Mouse (Mus musculus): ENCODE measurements around the gene Gm13288.
"Not testable (repeated sequence)": the region's sequence is repeated elsewhere in the genome, so short reads cannot be mapped to it uniquely, and the experiment has no call there.

The Gm13288 gene

GRCm38 (mm10) chr4:88805231-88805630 is at the start of gene Gm13288:
Gene Gm13288 (plus strand): TSS chr4:88805531.
- DNase-seq (ENCODE audit: low spot score), result not testable (repeated sequence)

DNA sequence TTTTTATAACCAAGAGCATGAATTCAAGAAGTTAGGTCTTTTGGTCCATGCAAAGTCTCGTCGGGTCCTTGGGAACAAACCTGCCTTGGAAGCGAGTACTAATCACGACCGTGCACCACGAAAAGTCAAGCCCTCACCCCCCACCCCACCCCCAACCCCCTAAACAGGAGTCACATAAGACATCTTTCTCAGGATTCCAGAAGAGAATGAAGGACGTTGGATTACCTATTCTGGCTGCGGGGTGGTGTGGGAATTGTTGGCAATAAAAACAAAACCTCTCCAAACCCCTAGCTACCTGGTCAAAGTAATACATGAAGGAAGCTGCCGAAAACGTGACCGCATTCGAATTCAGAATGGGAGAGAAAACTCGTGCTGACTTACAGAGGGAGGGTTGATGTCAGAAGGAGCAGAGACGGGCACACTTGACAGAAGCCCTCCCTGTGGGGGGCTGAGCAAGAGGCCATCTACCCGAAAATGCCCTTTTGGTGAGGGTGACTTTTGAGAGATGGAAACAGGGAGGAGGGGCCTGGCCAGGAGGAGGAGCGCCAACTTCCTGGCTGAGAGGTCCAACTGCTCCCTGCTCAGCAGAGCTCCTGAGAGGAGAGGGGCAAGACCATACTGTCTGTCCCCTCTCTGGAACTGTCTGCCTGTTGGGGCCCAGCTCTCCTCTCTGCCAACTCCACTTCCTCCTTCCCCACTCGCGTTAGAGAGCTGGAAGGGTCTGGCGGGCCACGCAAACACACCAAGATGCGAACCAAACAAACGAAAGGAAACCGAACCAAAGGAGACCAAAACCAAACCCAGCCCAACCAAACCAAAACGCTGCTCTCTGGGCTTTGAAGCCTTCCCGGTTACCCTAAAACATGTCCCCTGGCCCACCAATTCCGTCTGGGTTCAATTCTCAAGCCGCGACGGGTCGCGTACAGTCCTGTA is 48.5 kb upstream of the Gm13288 start:
- peak; percentile 12 for DNase-seq (ENCODE audit: low spot score)

DNA sequence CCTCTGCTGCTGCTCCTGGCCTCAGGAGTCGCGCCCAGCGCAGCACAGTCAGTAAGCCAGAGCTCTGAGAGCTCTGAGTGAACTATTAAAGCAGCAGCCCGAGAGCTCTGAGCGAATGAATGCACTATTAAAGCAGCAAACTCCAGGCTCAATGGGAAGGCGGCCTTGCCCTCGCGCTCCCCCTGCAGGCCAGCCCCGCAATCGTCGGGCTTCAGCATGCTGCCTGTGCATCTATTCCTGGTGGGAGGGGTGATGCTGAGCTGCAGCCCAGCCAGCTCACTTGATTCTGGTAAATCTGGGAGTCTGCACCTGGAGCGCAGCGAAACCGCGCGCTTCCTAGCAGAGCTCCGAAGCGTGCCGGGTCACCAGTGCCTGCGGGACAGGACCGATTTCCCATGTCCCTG is 47.7 kb upstream of the Gm13288 start:
- DNase-seq (ENCODE audit: low spot score), result peak; percentile 87

DNA sequence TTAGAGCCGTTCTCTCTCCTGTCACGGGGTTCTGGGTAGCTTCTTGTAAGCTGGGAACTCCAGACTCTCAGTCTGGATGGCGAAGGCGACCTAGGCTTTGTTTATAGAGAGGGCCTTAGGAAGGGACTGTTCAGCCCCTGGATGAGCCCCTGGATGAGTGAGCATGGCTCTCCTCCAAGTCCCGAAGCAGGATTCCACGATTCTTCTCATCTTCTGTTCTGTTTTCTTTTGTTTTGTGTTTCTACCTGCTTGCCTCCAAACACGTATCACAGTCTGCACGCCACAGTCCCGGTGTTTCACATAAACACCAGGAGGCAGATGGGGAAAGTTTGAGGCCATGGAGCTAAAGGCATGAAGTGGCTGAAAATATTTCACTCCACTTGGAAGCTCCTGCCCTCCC is 46.6 kb upstream of the Gm13288 start:
- not testable (repeated sequence) for DNase-seq (ENCODE audit: low spot score)

GRCm38 (mm10) chr4:88759610-88760268 is 45.6 kb upstream of the Gm13288 start, which contains the start of gene Gm13283:
Gene Gm13283 (plus strand): TSS chr4:88760119.
- peak; percentile 22 for DNase-seq (ENCODE audit: low spot score)

GRCm38 (mm10) chr4:88760431-88760830 is 44.9 kb upstream of the Gm13288 start:
- peak; percentile 80 for DNase-seq (ENCODE audit: low spot score)

DNA sequence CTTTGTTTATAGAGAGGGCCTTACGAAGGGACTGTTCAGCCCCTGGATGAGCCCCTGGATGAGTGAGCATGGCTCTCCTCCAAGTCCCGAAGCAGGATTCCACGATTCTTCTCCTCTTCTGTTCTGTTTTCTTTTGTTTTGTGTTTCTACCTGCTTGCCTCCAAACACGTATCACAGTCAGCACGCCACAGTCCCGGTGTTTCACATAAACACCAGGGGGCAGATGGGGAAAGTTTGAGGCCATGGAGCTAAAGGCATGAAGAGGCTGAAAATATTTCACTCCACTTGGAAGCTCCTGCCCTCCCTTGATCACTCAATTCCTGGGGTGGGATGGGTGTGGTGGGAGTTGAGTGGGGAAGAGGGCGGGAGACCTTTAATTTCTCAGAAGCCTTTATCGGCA is 43.6 kb upstream of the Gm13288 start:
- DNase-seq (ENCODE audit: low spot score), result peak; percentile 71

DNA sequence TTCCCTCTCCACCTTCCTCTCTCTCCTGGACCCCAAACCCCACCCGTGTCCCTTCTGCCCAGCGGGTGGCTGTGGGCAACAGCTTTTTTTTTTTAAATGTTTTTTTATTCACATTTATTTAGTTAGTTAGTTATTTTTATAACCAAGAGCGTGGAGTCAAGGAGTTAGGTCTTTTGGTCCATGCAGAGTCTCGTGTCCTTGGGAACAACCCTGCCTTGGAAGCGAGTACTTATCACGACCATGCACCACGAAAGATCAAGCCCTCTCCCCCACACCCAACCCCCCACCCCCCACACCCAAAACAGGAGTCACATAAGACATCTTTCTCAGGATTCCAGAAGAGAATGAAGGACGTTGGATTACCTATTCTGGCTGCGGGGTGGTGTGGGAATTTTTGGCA is 43.0 kb upstream of the Gm13288 start:
- peak; percentile 10 for DNase-seq (ENCODE audit: low spot score)

DNA sequence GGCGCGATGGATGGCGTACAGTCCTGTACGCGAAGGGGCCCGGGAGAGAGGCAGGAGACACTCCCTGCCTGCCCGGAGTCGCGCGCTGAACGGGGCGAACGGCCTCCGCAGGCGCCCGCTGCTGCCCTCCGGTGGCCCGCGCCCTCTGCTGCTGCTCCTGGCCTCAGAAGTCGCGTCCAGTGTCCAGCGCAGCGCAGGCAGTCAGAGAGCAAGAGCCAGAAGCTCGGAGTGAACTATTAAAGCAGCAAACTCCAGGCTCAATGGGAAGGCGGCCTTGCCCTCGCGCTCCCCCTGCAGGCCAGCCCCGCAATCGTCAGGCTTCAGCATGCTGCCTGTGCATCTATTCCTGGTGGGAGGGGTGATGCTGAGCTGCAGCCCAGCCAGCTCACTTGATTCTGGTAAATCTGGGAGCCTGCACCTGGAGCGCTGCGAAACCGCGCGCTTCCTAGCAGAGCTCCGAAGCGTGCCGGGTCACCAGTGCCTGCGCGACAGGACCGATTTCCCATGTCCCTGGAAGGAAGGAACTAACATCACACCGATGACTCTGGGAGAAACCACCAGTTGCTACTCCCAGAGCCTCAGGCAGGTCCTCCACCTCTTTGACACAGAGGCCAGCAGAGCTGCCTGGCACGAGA is 41.8 kb upstream of the Gm13288 start:
- peak; percentile 56 for DNase-seq (ENCODE audit: low spot score)

- not testable (repeated sequence) for DNase-seq (ENCODE audit: low spot score)
These were observed 31.8 kb upstream of the Gm13288 start, which contains the start of gene Gm13290 for GRCm38 (mm10) chr4:88773534-88773933. Gene Gm13290 (plus strand): TSS chr4:88773834.

- not testable (repeated sequence) for DNase-seq (ENCODE audit: low spot score)
These were observed 28.7 kb upstream of the Gm13288 start, which contains the start of gene Gm13289 for GRCm38 (mm10) chr4:88776622-88777021. Gene Gm13289 (plus strand): TSS chr4:88776922.

DNA sequence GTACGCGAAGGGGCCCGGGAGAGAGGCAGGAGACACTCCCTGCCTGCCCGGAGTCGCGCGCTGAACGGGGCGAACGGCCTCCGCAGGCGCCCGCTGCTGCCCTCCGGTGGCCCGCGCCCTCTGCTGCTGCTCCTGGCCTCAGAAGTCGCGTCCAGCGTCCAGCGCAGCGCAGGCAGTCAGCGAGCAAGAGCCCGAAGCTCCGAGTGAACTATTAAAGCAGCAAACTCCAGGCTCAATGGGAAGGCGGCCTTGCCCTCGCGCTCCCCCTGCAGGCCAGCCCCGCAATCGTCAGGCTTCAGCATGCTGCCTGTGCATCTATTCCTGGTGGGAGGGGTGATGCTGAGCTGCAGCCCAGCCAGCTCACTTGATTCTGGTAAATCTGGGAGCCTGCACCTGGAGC is 25.8 kb upstream of the Gm13288 start, which contains the start of gene Gm13272:
TSS of gene Gm13272 (plus strand) at position 301 of the 400 bp plus-strand sequence.
- DNase-seq (ENCODE audit: low spot score), result not testable (repeated sequence)

GRCm38 (mm10) chr4:88780320-88780719 is 25.0 kb upstream of the Gm13288 start:
- DNase-seq (ENCODE audit: low spot score), result not testable (repeated sequence)

DNA sequence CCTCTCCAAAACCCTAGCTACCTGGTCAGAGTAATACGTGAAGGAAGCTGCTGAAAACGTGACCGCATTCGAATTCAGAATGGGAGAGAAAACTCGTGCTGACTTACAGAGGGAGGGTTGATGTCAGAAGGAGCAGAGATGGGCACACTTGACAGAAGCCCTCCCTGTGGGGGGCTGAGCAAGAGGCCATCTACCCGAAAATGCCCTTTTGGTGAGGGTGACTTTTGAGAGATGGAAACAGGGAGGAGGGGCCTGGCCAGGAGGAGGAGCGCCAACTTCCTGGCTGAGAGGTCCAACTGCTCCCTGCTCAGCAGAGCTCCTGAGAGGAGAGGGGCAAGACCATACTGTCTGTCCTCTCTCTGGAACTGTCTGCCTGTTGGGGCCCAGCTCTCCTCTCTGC is 23.5 kb upstream of the Gm13288 start, which contains the start of gene Ifnz:
TSS of gene Ifnz (plus strand) at position 301 of the 400 bp plus-strand sequence.
- not testable (repeated sequence) for DNase-seq (ENCODE audit: low spot score)

DNA sequence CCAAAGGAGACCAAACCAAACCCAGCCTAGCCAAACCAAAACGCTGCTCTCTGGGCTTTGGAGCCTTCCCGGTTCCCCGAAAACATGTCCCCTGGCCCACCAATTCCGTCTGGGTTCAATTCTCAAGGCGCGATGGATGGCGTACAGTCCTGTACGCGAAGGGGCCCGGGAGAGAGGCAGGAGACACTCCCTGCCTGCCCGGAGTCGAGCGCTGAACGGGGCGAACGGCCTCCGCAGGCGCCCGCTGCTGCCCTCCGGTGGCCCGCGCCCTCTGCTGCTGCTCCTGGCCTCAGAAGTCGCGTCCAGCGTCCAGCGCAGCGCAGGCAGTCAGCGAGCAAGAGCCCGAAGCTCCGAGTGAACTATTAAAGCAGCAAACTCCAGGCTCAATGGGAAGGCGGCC is 23.0 kb upstream of the Gm13288 start:
- not testable (repeated sequence) for DNase-seq (ENCODE audit: low spot score)

GRCm38 (mm10) chr4:88785409-88785808 is 19.9 kb upstream of the Gm13288 start, which contains the start of gene Gm13276:
Gene Gm13276 (plus strand): TSS chr4:88785709.
- DNase-seq (ENCODE audit: low spot score), result not testable (repeated sequence)

DNA sequence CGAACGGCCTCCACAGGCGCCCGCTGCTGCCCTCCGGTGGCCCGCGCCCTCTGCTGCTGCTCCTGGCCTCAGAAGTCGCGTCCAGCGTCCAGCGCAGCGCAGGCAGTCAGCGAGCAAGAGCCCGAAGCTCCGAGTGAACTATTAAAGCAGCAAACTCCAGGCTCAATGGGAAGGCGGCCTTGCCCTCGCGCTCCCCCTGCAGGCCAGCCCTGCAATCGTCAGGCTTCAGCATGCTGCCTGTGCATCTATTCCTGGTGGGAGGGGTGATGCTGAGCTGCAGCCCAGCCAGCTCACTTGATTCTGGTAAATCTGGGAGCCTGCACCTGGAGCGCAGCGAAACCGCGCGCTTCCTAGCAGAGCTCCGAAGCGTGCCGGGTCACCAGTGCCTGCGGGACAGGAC is 16.9 kb upstream of the Gm13288 start, which contains the start of gene Gm13277:
TSS of gene Gm13277 (plus strand) at position 231 of the 400 bp plus-strand sequence.
- DNase-seq (ENCODE audit: low spot score), result peak; percentile 73

DNA sequence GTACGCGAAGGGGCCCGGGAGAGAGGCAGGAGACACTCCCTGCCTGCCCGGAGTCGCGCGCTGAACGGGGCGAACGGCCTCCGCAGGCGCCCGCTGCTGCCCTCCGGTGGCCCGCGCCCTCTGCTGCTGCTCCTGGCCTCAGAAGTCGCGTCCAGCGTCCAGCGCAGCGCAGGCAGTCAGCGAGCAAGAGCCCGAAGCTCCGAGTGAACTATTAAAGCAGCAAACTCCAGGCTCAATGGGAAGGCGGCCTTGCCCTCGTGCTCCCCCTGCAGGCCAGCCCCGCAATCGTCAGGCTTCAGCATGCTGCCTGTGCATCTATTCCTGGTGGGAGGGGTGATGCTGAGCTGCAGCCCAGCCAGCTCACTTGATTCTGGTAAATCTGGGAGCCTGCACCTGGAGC is 14.1 kb upstream of the Gm13288 start, which contains the start of gene Gm13278:
TSS of gene Gm13278 (plus strand) at position 301 of the 400 bp plus-strand sequence.
- DNase-seq (ENCODE audit: low spot score), result not testable (repeated sequence)

DNA sequence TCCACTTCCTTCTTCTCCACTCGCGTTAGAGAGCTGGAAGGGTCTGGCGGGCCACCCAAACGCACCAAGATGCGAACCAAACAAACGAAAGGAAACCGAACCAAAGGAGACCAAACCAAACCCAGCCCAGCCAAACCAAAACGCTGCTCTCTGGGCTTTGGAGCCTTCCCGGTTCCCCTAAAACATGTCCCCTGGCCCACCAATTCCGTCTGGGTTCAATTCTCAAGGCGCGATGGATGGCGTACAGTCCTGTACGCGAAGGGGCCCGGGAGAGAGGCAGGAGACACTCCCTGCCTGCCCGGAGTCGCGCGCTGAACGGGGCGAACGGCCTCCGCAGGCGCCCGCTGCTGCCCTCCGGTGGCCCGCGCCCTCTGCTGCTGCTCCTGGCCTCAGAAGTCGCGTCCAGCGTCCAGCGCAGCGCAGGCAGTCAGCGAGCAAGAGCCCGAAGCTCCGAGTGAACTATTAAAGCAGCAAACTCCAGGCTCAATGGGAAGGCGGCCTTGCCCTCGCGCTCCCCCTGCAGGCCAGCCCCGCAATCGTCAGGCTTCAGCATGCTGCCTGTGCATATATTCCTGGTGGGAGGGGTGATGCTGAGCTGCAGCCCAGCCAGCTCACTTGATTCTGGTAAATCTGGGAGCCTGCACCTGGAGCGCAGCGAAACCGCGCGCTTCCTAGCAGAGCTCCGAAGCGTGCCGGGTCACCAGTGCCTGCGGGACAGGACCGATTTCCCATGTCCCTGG is 11.2 kb upstream of the Gm13288 start, which contains the start of gene Gm13275:
TSS of gene Gm13275 (plus strand) at position 552 of the 740 bp plus-strand sequence.
- DNase-seq (ENCODE audit: low spot score), result peak; percentile 57

DNA sequence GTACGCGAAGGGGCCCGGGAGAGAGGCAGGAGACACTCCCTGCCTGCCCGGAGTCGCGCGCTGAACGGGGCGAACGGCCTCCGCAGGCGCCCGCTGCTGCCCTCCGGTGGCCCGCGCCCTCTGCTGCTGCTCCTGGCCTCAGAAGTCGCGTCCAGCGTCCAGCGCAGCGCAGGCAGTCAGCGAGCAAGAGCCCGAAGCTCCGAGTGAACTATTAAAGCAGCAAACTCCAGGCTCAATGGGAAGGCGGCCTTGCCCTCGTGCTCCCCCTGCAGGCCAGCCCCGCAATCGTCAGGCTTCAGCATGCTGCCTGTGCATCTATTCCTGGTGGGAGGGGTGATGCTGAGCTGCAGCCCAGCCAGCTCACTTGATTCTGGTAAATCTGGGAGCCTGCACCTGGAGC is 8.2 kb upstream of the Gm13288 start, which contains the start of gene Gm13279:
TSS of gene Gm13279 (plus strand) at position 301 of the 400 bp plus-strand sequence.
- not testable (repeated sequence) for DNase-seq (ENCODE audit: low spot score)

GRCm38 (mm10) chr4:88799365-88799764 is 6.0 kb upstream of the Gm13288 start, which contains the start of gene Gm13285:
Gene Gm13285 (plus strand): TSS chr4:88799665.
- DNase-seq (ENCODE audit: low spot score), result not testable (repeated sequence)

Data from urinary bladder, postnatal 14 days (tissue).